Mouse (Mus musculus): ENCODE measurements at regions not wholly inside any gene's neighbourhood (a gene's known extent, or its start where the extent isn't known, plus 50 kb on each side); places are given as distances from the start of the nearest gene placed in this dataset.

- TF ChIP-seq CTCF (IDR thresholded peaks at IDR 0.05; ENCODE audit: borderline replicate concordance, extremely low read depth, insufficient read depth, insufficient read length) = no peak
- TF ChIP-seq POLR2A (IDR thresholded peaks at IDR 0.05; ENCODE audit: borderline replicate concordance, extremely low read depth, insufficient read depth, insufficient read length, poor library complexity, severe bottlenecking) = no peak
These were observed 72.1 kb downstream of the Vcpkmt start for GRCm38 (mm10) chr12:69510736-69511135.

Measured in brain, embryonic 14.5 days (tissue).